Mouse (Mus musculus) kidney, postnatal 36 days (tissue): ENCODE data around the gene Dpep1.
"Not testable (repeated sequence)": the region's sequence is repeated elsewhere in the genome, so short reads cannot be mapped to it uniquely, and the experiment has no call there.

ENCODE experiments used
- DNase-seq, 2 experiments: peaks; one replicate each; pipeline ENCODE4 v3.0.0; 2021 to 2022; ENCODE audit warnings: mixed read lengths in 2 of 2

The Dpep1 gene

GRCm38 (mm10) chr8:123185566-123186409, at the start of gene Dpep1:
Gene Dpep1, plus strand, starts transcription at chr8:123186242.
- peak; percentile 70 to 74 for DNase-seq

GRCm38 (mm10) chr8:123136287-123136686, 49.8 kb upstream of the Dpep1 start:
- DNase-seq = no peak

GRCm38 (mm10) chr8:123137645-123138077, 48.4 kb upstream of the Dpep1 start:
- DNase-seq = peak; percentile 21 to 43

GRCm38 (mm10) chr8:123138741-123139140, 47.3 kb upstream of the Dpep1 start:
- DNase-seq = no peak

GRCm38 (mm10) chr8:123141741-123142462, 44.1 kb upstream of the Dpep1 start:
- DNase-seq = peak; percentile 78 to 86

GRCm38 (mm10) chr8:123145279-123145678, 40.8 kb upstream of the Dpep1 start:
- peak; percentile 71 to 83 for DNase-seq

- DNase-seq = no peak
Observed at GRCm38 (mm10) chr8:123146390-123146789, 39.7 kb upstream of the Dpep1 start.

GRCm38 (mm10) chr8:123150737-123151171, 35.3 kb upstream of the Dpep1 start:
- peak; percentile 41 to 43 for DNase-seq

GRCm38 (mm10) chr8:123155177-123155576, 30.9 kb upstream of the Dpep1 start:
- DNase-seq = peak; percentile 45 to 48

GRCm38 (mm10) chr8:123156070-123156773, 29.8 kb upstream of the Dpep1 start:
- DNase-seq = no peak

GRCm38 (mm10) chr8:123157888-123158465, 28.1 kb upstream of the Dpep1 start, which contains the start of gene Sult5a1:
Gene Sult5a1, minus strand, starts transcription at chr8:123158315.
- DNase-seq = no peak

GRCm38 (mm10) chr8:123181391-123181790, 4.7 kb upstream of the Dpep1 start:
- peak; percentile 85 to 88 for DNase-seq

- no peak for DNase-seq
Observed at GRCm38 (mm10) chr8:123188006-123188405, 2.0 kb downstream of the Dpep1 start.

- no peak for DNase-seq
Observed at GRCm38 (mm10) chr8:123188841-123189240, 2.8 kb downstream of the Dpep1 start.

- DNase-seq = peak; percentile 85 to 91
Observed at GRCm38 (mm10) chr8:123190678-123191077, 4.6 kb downstream of the Dpep1 start.

- no peak for DNase-seq
Observed at GRCm38 (mm10) chr8:123191908-123192307, 5.9 kb downstream of the Dpep1 start.

GRCm38 (mm10) chr8:123193771-123194170, 7.7 kb downstream of the Dpep1 start:
- DNase-seq = peak; percentile 43 to 65

GRCm38 (mm10) chr8:123197016-123197415, 11.0 kb downstream of the Dpep1 start:
- not testable (repeated sequence) for DNase-seq

GRCm38 (mm10) chr8:123199864-123200263, 13.8 kb downstream of the Dpep1 start:
- DNase-seq = no peak

GRCm38 (mm10) chr8:123202288-123202687, 16.2 kb downstream of the Dpep1 start:
- peak; percentile 67 to 83 for DNase-seq

- DNase-seq = no peak
Observed at GRCm38 (mm10) chr8:123203571-123203970, 17.5 kb downstream of the Dpep1 start.

- DNase-seq = no peak
Observed at GRCm38 (mm10) chr8:123211876-123212275, 25.8 kb downstream of the Dpep1 start.
